Mouse (Mus musculus): ENCODE data around the gene Kmt5a. TPM values are rescaled to one million over a fixed set of nuclear protein-coding genes. Genes with fewer than 3 reads are reported as not detected.

Gene Kmt5a
- polyA plus RNA-seq, 1 experiment from 2014 or later: 57.7 TPM

DNA sequence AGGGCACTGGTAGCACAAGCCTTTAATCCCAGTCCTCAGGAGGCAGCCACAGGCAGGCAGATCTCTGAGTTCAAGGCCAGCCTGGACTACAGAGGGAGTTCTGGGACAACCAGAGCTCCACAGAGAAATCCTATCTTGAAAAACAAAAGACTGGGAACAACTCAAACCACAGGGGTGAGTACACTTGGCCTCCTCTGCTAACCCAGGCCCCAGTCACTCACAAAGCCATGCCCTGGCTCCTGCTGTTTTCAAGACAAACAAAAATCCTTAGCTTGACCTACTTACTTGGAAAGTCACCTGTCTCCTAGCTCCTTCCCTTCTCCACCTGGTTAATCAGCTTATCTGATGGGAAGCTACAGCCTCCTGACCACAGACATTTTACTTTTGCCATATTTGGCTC, 25.2 kb downstream of the Kmt5a start:
- no peaks in the 10 kb centered on the region for H3K4me1 ChIP-seq (replicated peaks; ENCODE audit: control insufficient read depth, insufficient read depth, low read length)

DNA sequence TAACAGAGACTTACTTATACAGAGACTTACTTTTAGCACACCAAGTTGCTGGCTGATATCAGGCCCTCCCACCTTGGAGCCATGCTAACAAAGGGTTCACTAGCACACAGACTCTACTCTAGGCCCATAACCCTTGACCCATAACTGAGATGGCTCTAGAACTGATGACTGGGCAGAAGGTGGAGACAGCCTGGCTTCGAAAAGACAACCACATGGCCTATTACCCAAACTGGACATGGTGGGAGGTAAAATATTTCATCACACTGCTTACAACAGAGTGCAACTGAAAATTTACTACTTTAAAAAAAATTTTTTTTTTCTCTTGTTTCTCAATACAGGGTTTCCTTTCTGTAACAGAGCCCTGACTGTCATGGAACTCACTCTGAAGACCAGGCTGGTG, 28.0 kb downstream of the Kmt5a start:
- no peak for ATAC-seq (replicated peaks; ENCODE audit: low FRiP score, low TSS enrichment, low read depth)
- no peak for DNase-seq (ENCODE audit: low spot score)
- H3K27ac ChIP-seq (ENCODE audit: low read depth): no peak overlapping the region

More for the DNA sequence above, 25.2 kb downstream of the Kmt5a start:
- H3K27ac ChIP-seq (ENCODE audit: low read depth): no peak overlapping the region
- ATAC-seq (replicated peaks; ENCODE audit: low FRiP score, low TSS enrichment, low read depth) (no peak), DNase-seq (ENCODE audit: low spot score) (no peak)
- H3K9me3 ChIP-seq (ENCODE audit: control insufficient read depth, low read length): no peaks in the 10 kb centered on the region
- H3K9ac ChIP-seq (ENCODE audit: low read length): no peak overlapping the region
- H3K4me2 ChIP-seq (ENCODE audit: low read length): no peak overlapping the region
- no peak overlapping the region for H3K4me3 ChIP-seq (ENCODE audit: low read depth, low read length)
- H3K27me3 ChIP-seq (replicated peaks; ENCODE audit: control insufficient read depth, insufficient read depth, low read length): no peaks in the 10 kb centered on the region
- peaks cover 62% of the 10 kb centered on the region for H3K36me3 ChIP-seq (ENCODE audit: control insufficient read depth, insufficient read depth, low read length)

DNA sequence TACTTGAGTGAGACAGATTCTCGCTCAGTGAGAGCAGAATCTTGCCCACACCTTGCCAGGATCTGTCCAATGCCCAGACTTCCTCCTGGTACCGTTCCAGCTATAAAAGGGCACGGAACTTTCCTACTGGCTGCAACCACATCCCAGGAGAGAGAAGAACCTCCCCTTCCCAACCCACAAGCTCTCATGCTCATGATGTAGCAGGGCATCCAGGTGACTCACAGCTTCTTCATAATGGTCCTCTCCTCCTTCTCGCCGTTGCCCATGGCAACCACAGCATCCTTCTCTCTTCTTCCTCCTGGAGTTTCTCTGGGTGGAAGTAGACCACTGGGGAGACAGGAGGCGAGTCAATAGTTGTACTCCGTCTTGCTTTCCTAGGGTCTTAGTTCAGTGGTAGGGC, 28.6 kb downstream of the Kmt5a start:
- Histone ChIP-seq H3K4me1 (replicated peaks; ENCODE audit: control insufficient read depth, insufficient read depth, low read length) (no peaks in the 10 kb centered on the region), H3K4me2 (ENCODE audit: low read length) (no peak overlapping the region), H3K9me3 (ENCODE audit: control insufficient read depth, low read length) (no peaks in the 10 kb centered on the region), H3K27ac (ENCODE audit: low read depth) (no peak overlapping the region), H3K4me3 (ENCODE audit: low read depth, low read length) (no peak overlapping the region), H3K9ac (ENCODE audit: low read length) (no peak overlapping the region), H3K27me3 (replicated peaks; ENCODE audit: control insufficient read depth, insufficient read depth, low read length) (no peaks in the 10 kb centered on the region), H3K36me3 (ENCODE audit: control insufficient read depth, insufficient read depth, low read length) (peaks cover 29% of the 10 kb centered on the region)
- 90% methylated on average over 7 of the region's 7 CpGs for WGBS
- DNase-seq (ENCODE audit: low spot score) (no peak), ATAC-seq (replicated peaks; ENCODE audit: low FRiP score, low TSS enrichment, low read depth) (no peak)

More for the DNA sequence above, 28.0 kb downstream of the Kmt5a start:
- no peaks in the 10 kb centered on the region for H3K9me3 ChIP-seq (ENCODE audit: control insufficient read depth, low read length)
- H3K4me2 ChIP-seq (ENCODE audit: low read length): no peak overlapping the region
- no peak overlapping the region for H3K4me3 ChIP-seq (ENCODE audit: low read depth, low read length)
- peaks cover 35% of the 10 kb centered on the region for H3K36me3 ChIP-seq (ENCODE audit: control insufficient read depth, insufficient read depth, low read length)
- H3K9ac ChIP-seq (ENCODE audit: low read length): no peak overlapping the region
- H3K27me3 ChIP-seq (replicated peaks; ENCODE audit: control insufficient read depth, insufficient read depth, low read length): no peaks in the 10 kb centered on the region
- WGBS: 94% methylated on average over 1 of the region's 1 CpGs
- H3K4me1 ChIP-seq (replicated peaks; ENCODE audit: control insufficient read depth, insufficient read depth, low read length): no peaks in the 10 kb centered on the region

DNA sequence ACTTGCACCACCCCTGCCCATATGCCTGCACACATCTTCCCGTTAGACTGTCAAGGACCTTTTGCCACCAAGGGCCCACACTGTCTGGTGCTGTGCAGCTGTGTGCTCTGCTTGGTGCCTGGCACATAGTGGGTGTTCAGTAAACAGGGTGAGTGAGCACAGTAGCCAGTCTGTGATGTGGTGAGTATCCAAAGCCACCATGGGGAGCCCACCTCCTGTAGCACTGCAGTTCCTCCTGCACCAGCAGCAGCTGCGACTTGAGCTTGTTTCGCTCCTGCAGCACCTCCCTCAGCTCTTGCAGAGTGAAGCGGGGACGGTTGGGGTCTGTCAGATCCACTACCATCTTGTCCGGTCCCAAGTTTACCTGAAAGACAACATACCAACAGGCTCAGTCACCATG, 29.8 kb downstream of the Kmt5a start:
- no peak overlapping the region for H3K27ac ChIP-seq (ENCODE audit: low read depth)
- 89% methylated on average over 6 of the region's 6 CpGs for WGBS
- H3K4me1 ChIP-seq (replicated peaks; ENCODE audit: control insufficient read depth, insufficient read depth, low read length): no peaks in the 10 kb centered on the region
- no peaks in the 10 kb centered on the region for H3K9me3 ChIP-seq (ENCODE audit: control insufficient read depth, low read length)
- no peak overlapping the region for H3K4me2 ChIP-seq (ENCODE audit: low read length)
- H3K9ac ChIP-seq (ENCODE audit: low read length): no peak overlapping the region
- H3K36me3 ChIP-seq (ENCODE audit: control insufficient read depth, insufficient read depth, low read length): peaks cover 22% of the 10 kb centered on the region; the same call in 1 of the 2 replicates
- ATAC-seq (replicated peaks; ENCODE audit: low FRiP score, low TSS enrichment, low read depth) (no peak), DNase-seq (ENCODE audit: low spot score) (no peak)
- no peak overlapping the region for H3K4me3 ChIP-seq (ENCODE audit: low read depth, low read length)
- H3K27me3 ChIP-seq (replicated peaks; ENCODE audit: control insufficient read depth, insufficient read depth, low read length): no peaks in the 10 kb centered on the region

DNA sequence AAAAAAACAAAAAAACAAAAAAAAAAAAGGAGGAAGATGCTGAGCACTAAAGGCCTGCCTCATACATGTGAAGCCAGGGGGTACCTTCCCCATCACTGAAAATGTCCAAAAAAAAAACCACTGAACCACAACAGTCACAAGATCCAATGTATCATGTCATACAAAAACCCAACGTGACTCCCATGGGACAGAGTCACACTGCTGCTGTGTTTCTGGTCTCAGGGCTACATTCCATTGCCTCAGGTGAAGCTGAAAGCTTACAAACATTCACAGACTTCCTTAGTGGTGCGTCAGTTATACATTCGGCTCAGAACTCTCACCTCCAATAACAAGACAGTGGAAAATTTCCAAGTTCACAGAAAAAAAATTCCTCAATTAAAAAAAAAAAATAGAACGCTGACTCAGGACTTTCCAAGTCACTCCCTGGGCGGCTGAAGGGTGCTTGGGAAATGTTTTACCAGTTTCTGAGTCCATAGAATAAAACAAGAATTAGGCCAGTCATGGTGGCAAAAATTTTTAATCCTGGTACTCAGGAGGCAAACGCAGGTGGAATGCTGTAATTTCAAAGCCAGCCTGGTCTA, 31.0 kb downstream of the Kmt5a start:
- H3K9me3 ChIP-seq (ENCODE audit: control insufficient read depth, low read length): no peaks in the 10 kb centered on the region
- H3K36me3 ChIP-seq (ENCODE audit: control insufficient read depth, insufficient read depth, low read length): peaks cover 22% of the 10 kb centered on the region; the same call in 1 of the 2 replicates
- no peak overlapping the region for H3K4me2 ChIP-seq (ENCODE audit: low read length)
- 79% methylated on average over 6 of the region's 6 CpGs for WGBS
- no peaks in the 10 kb centered on the region for H3K27me3 ChIP-seq (replicated peaks; ENCODE audit: control insufficient read depth, insufficient read depth, low read length)
- H3K4me3 ChIP-seq (ENCODE audit: low read depth, low read length): no peak overlapping the region
- no peak for DNase-seq (ENCODE audit: low spot score)
- H3K4me1 ChIP-seq (replicated peaks; ENCODE audit: control insufficient read depth, insufficient read depth, low read length): 0 out of 2 replicates have a peak, but pooled peaks cover 3% of the 10 kb centered on the region
- no peak overlapping the region for H3K27ac ChIP-seq (ENCODE audit: low read depth)
- no peak overlapping the region for H3K9ac ChIP-seq (ENCODE audit: low read length)
- ATAC-seq (replicated peaks; ENCODE audit: low FRiP score, low TSS enrichment, low read depth): no peak

DNA sequence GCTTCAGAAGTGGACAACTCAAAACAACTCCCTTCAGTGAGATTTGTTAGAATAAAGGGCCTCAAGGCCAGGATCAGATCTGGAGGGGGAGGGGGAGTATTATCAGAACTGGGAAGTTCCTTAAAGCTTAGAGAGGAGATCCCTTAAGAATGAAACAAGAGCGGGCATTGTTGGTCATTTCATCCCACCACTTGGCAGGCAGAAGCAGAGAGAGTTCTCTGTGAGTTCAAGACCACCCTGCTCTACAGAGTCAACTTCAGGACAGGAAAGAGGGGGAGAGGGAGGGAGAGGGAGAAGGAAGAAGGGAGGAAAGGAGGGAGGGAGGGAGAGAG, 39.1 kb downstream of the Kmt5a start:
- Histone ChIP-seq H3K27ac (ENCODE audit: low read depth) (peak overlapping the region; percentile 69), H3K4me1 (replicated peaks; ENCODE audit: control insufficient read depth, insufficient read depth, low read length) (peaks cover 11% of the 10 kb centered on the region; the same call in 1 of the 2 replicates), H3K4me3 (ENCODE audit: low read depth, low read length) (no peak overlapping the region), H3K36me3 (ENCODE audit: control insufficient read depth, insufficient read depth, low read length) (no peaks in the 10 kb centered on the region), H3K9ac (ENCODE audit: low read length) (no peak overlapping the region), H3K4me2 (ENCODE audit: low read length) (peak overlapping the region; percentile 67; the same call in 1 of the 2 replicates), H3K9me3 (ENCODE audit: control insufficient read depth, low read length) (no peaks in the 10 kb centered on the region), H3K27me3 (replicated peaks; ENCODE audit: control insufficient read depth, insufficient read depth, low read length) (no peaks in the 10 kb centered on the region)
- 82% methylated on average over 1 of the region's 1 CpGs for WGBS
- ATAC-seq (replicated peaks; ENCODE audit: low FRiP score, low TSS enrichment, low read depth) (no peak), DNase-seq (ENCODE audit: low spot score) (no peak)

DNA sequence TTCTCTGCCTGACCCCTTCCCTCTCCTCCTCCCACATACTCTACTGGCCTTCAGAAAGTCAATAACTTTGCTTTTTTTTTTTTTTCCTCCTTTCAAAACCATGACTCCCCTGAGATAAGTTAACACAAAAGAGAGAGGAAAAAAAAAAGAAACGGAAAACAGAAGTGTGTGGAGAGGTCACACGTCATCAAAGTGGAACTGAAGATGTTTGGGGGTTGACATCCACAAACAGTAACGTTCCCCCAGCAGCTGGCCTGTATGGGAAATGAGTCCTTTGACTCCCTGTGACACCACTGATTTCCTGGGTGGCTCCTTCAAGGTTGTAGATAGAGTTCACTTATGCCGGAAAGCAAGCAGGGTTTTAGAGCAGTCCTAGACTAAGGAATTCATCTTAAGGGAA, 40.4 kb downstream of the Kmt5a start:
- no peak overlapping the region for H3K4me2 ChIP-seq (ENCODE audit: low read length)
- no peaks in the 10 kb centered on the region for H3K36me3 ChIP-seq (ENCODE audit: control insufficient read depth, insufficient read depth, low read length)
- no peak overlapping the region for H3K27ac ChIP-seq (ENCODE audit: low read depth)
- WGBS: 80% methylated on average over 4 of the region's 4 CpGs
- no peak overlapping the region for H3K9ac ChIP-seq (ENCODE audit: low read length)
- DNase-seq (ENCODE audit: low spot score): no peak
- ATAC-seq (replicated peaks; ENCODE audit: low FRiP score, low TSS enrichment, low read depth): no peak
- H3K4me1 ChIP-seq (replicated peaks; ENCODE audit: control insufficient read depth, insufficient read depth, low read length): peaks cover 10% of the 10 kb centered on the region; the same call in 1 of the 2 replicates
- no peak overlapping the region for H3K4me3 ChIP-seq (ENCODE audit: low read depth, low read length)
- no peaks in the 10 kb centered on the region for H3K9me3 ChIP-seq (ENCODE audit: control insufficient read depth, low read length)
- no peaks in the 10 kb centered on the region for H3K27me3 ChIP-seq (replicated peaks; ENCODE audit: control insufficient read depth, insufficient read depth, low read length)

DNA sequence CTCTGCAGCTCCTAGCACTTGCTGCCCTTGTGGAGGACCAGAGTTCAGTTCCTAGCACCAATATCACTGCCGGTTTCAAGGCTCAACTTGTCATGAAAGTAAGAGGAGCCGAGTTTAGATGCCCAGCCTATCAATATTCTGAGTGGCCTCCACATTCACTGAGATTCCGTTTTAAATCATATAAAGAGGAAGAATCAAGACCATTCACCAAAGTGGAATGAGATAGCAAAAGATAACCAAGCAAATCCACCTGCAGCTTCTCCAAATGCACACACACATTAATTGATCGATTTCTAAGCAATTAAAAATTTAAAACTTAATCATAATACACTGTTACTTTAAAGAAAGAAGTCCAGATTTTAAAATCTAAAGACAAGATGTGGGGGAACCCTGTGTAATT, 42.0 kb downstream of the Kmt5a start:
- Histone ChIP-seq H3K4me3 (ENCODE audit: low read depth, low read length) (no peak overlapping the region), H3K27ac (ENCODE audit: low read depth) (no peak overlapping the region), H3K27me3 (replicated peaks; ENCODE audit: control insufficient read depth, insufficient read depth, low read length) (no peaks in the 10 kb centered on the region), H3K4me1 (replicated peaks; ENCODE audit: control insufficient read depth, insufficient read depth, low read length) (peaks cover 5% of the 10 kb centered on the region; the same call in 1 of the 2 replicates), H3K4me2 (ENCODE audit: low read length) (no peak overlapping the region), H3K9me3 (ENCODE audit: control insufficient read depth, low read length) (no peaks in the 10 kb centered on the region), H3K36me3 (ENCODE audit: control insufficient read depth, insufficient read depth, low read length) (no peaks in the 10 kb centered on the region), H3K9ac (ENCODE audit: low read length) (no peak overlapping the region)
- no peak for ATAC-seq (replicated peaks; ENCODE audit: low FRiP score, low TSS enrichment, low read depth)
- WGBS: 84% methylated on average over 4 of the region's 4 CpGs
- no peak for DNase-seq (ENCODE audit: low spot score)

DNA sequence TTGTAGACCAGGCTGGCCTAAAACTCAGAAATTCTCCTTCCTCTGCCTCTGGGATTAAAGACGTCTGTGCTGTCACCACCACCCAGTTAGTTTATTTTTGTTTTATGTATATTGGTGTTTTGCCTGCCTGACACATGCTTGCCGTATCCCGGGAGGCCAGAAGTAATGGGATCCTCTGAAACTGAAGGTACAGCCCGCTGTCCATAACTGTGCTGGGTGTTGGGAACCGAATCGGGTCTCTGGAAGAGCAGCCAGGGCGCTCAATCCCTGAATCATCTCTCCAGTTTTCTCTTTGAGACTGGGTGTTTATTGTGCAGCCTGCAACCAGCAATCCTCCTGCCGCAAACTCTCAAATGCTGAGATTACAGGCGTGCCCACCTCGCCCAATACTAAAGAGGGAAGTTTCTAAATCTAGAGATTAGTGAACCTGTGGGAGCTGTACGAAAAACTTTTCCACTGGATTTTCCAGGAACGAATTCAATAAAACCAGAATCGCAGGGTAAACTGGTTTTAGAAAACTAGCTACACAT, 42.8 kb downstream of the Kmt5a start:
- ATAC-seq (replicated peaks; ENCODE audit: low FRiP score, low TSS enrichment, low read depth) (no peak; the same call in 1 of the 2 replicates), DNase-seq (ENCODE audit: low spot score) (peak; percentile 86)
- 3% methylated on average over 13 of the region's 13 CpGs for WGBS
- Histone ChIP-seq H3K9ac (ENCODE audit: low read length) (peak overlapping the region; percentile 89), H3K4me3 (ENCODE audit: low read depth, low read length) (peak overlapping the region; percentile 60), H3K9me3 (ENCODE audit: control insufficient read depth, low read length) (no peaks in the 10 kb centered on the region), H3K4me1 (replicated peaks; ENCODE audit: control insufficient read depth, insufficient read depth, low read length) (peaks cover 5% of the 10 kb centered on the region; the same call in 1 of the 2 replicates), H3K27me3 (replicated peaks; ENCODE audit: control insufficient read depth, insufficient read depth, low read length) (no peaks in the 10 kb centered on the region), H3K4me2 (ENCODE audit: low read length) (peak overlapping the region; percentile 53), H3K27ac (ENCODE audit: low read depth) (peak overlapping the region; percentile 97), H3K36me3 (ENCODE audit: control insufficient read depth, insufficient read depth, low read length) (no peaks in the 10 kb centered on the region)

Measured in intestine, embryonic 14.5 days (tissue).